Mouse (Mus musculus) hindbrain, embryonic 13.5 days (tissue): ENCODE measurements at regions not wholly inside any gene's neighbourhood (a gene's known extent, or its start where the extent isn't known, plus 50 kb on each side); places are given as distances from the start of the nearest gene placed in this dataset.

Experiments
- ATAC-seq: fragments of 200-750 bp; cut with Nextera tagmentation; 2 replicates; pipeline ENCODE4 v1.8.0; 2017; ENCODE audit warnings: moderate TSS enrichment; ENCODE audit not compliant: low FRiP score
- H3K27ac ChIP-seq: fragments of 300-500 bp; sonication (generic); 2 replicates; pipeline ENCODE4 v1.5.1; 2015; ENCODE audit warnings: inconsistent platforms, mild to moderate bottlenecking, moderate library complexity
- H3K27me3 ChIP-seq: fragments of 300-500 bp; sonication (generic); 2 replicates; pipeline ENCODE4 v1.6.1; 2015; ENCODE audit warnings: mild to moderate bottlenecking, inconsistent platforms
- H3K36me3 ChIP-seq: fragments of 300-500 bp; sonication (generic); 2 replicates; pipeline ENCODE4 v1.6.1; 2015; ENCODE audit warnings: mild to moderate bottlenecking, inconsistent platforms
- H3K4me1 ChIP-seq: fragments of 300-500 bp; sonication (generic); replicated peaks from 2 replicates; pipeline ENCODE4 v1.6.1; 2015; ENCODE audit warnings: inconsistent platforms
- H3K4me2 ChIP-seq: fragments of 300-500 bp; sonication (generic); 2 replicates; pipeline ENCODE4 v1.6.1; 2015; ENCODE audit warnings: inconsistent platforms, mild to moderate bottlenecking, moderate library complexity
- H3K4me3 ChIP-seq: fragments of 300-500 bp; sonication (generic); 2 replicates; pipeline ENCODE4 v1.5.1; 2015; ENCODE audit warnings: mild to moderate bottlenecking, inconsistent platforms
- H3K9ac ChIP-seq: fragments of 300-500 bp; sonication (generic); 2 replicates; pipeline ENCODE4 v1.6.1; 2015; ENCODE audit warnings: mild to moderate bottlenecking, inconsistent platforms
- H3K9me3 ChIP-seq: fragments of 300-500 bp; sonication (generic); 2 replicates; pipeline ENCODE4 v1.6.1; 2016; ENCODE audit warnings: inconsistent platforms
- WGBS: fragments of 180-500 bp; shearing (Covaris S2); methylation state at CpG from one replicate; pipeline ENCODE4 v1.1.7; 2015; 5-methylcytosine and 5-hydroxymethylcytosine counted together

DNA sequence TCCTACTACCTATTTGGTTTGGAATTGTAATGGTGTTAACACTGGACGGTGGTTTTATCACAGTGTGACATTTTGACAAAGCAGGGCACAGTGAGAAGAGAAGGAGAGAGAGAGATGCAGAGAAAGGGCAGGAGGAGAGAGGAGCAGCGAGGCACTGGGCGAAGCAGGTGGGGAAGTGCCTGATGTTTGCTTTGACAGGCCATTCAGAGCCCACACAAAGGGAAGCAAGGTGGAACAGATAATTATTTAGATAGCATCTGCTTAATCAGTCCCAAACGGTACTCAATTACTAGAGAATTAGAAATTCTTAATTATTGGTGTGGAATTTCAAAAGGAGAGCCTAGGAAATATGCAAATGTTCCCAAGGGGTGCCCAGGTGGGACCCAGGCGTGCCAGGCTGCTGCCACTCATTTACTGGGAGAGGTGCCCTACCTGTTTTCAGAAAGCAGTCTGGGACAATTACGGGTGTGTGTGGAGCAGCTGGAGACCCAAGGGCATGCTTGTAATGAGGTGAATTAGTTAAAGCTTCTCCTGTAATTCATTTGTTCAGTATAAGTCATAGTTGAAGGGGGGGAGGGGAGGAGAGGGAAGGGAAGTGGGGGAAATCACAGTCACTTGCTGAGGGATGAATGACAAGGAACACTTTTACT lies 86.9 kb downstream of the Thnsl2 start:
- Histone ChIP-seq H3K4me3 (no peak overlapping the region), H3K27me3 (no peaks in the 10 kb centered on the region), H3K4me1 (peaks cover 12% of the 10 kb centered on the region; the same call in 1 of the 2 replicates), H3K36me3 (no peaks in the 10 kb centered on the region), H3K9me3 (no peaks in the 10 kb centered on the region), H3K9ac (no peak overlapping the region), H3K4me2 (no peak overlapping the region), H3K27ac (peak overlapping the region; percentile 40; the same call in 1 of the 2 replicates)
- peak; percentile 85 for ATAC-seq
- WGBS = 34% methylated on average over 6 of the region's 6 CpGs

DNA sequence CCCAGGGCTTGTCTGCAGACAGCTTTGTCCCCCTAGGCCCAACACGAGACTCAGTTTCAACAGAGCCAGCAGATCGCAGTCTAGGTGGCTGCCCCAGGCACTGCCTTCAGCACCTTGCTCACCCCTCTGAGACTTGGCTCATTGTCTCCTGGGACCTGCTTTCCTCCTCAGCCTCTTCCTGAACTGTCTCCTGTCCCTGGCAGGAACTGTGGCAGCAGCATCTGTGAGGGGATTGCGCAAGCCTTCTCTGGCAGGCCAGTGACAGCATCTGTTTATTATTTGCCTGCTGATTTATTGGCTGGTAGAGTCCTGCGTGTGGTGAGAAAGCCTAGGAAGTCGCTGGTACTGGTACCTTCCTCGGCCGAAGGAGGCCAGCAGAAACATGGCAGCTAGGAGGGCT lies 84.1 kb downstream of the Thnsl2 start:
- ATAC-seq = no peak
- WGBS = 74% methylated on average over 7 of the region's 7 CpGs
- Histone ChIP-seq H3K9ac (no peak overlapping the region), H3K9me3 (no peaks in the 10 kb centered on the region), H3K27ac (no peak overlapping the region), H3K4me1 (peaks cover 12% of the 10 kb centered on the region; the same call in 1 of the 2 replicates), H3K36me3 (no peaks in the 10 kb centered on the region), H3K27me3 (no peaks in the 10 kb centered on the region), H3K4me2 (no peak overlapping the region), H3K4me3 (no peak overlapping the region)

DNA sequence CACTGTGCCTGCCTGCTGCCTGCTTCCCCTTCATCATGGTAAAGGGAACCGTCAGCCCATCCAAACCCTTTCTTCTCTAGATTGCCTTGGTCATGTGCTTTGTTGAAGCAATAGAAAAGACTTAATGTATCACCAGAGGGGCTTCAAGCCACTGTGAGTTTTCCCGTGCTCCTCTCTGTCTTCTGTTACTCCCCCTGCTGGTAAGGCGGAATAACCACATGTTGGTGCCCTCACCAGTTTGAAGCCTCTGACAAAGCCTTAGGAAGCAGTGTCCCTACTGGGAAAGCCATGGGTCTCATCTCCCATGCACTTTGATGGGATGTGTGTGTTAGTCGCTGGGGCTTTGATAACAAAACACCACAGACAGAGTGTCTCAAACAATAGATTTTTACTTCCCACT lies 81.3 kb downstream of the Thnsl2 start:
- H3K4me2 ChIP-seq = no peak overlapping the region
- H3K9me3 ChIP-seq = no peaks in the 10 kb centered on the region
- H3K4me3 ChIP-seq = no peak overlapping the region
- no peak overlapping the region for H3K9ac ChIP-seq
- no peaks in the 10 kb centered on the region for H3K27me3 ChIP-seq
- H3K36me3 ChIP-seq = no peaks in the 10 kb centered on the region
- no peak for ATAC-seq
- 0 out of 2 replicates have a peak, but pooled peaks cover 4% of the 10 kb centered on the region for H3K4me1 ChIP-seq
- WGBS = 73% methylated on average over 4 of the region's 4 CpGs
- no peak overlapping the region for H3K27ac ChIP-seq

DNA sequence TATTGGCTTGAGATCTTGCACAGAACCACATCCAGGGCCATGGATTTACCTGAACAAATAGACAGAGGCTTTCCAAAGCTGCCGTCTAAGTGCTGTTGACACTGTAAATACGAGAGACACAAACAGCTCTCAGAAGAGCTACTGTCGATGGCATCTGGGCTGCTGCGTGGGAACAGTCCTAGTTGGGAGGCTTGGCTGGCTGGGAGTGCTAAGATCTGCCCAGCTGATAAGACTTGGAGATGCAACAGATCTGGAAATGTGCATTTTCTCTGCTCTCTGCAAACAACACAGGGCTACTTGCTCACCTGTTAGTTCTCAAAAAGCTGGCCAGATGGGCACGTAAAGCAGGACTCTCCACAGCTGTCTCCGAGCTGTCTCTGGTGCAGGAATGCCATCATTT lies 78.8 kb downstream of the Thnsl2 start:
- no peak overlapping the region for H3K4me3 ChIP-seq
- WGBS = 77% methylated on average over 6 of the region's 6 CpGs
- no peaks in the 10 kb centered on the region for H3K4me1 ChIP-seq
- H3K36me3 ChIP-seq = no peaks in the 10 kb centered on the region
- no peak overlapping the region for H3K4me2 ChIP-seq
- H3K9ac ChIP-seq = no peak overlapping the region
- H3K27ac ChIP-seq = no peak overlapping the region
- no peak for ATAC-seq
- H3K9me3 ChIP-seq = no peaks in the 10 kb centered on the region
- H3K27me3 ChIP-seq = no peaks in the 10 kb centered on the region

DNA sequence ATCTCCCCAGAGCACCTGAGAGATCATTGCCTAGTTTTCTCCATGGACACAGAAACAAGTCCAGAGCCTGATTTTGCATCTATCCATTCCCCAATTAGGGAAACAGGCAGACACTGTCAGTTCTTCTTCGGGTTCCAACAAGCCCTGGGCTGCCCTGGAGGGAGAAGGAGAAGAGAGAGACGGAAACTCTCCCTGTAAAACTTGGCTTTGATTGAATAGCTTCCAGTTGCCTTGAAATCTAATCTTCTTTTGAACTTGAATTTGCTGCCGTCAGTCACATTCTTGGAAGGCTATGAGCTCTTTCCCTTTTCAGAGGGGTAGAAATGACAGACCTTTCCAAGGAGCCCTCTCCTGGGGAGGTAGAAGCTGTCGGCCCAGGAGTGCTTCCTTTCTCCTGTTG lies 75.0 kb downstream of the Thnsl2 start:
- H3K4me1 ChIP-seq = 0 out of 2 replicates have a peak, but pooled peaks cover under 1% of the 10 kb centered on the region
- H3K9ac ChIP-seq = no peak overlapping the region
- no peak for ATAC-seq
- H3K27ac ChIP-seq = no peak overlapping the region
- H3K27me3 ChIP-seq = no peaks in the 10 kb centered on the region
- H3K9me3 ChIP-seq = no peaks in the 10 kb centered on the region
- H3K36me3 ChIP-seq = no peaks in the 10 kb centered on the region
- H3K4me3 ChIP-seq = no peak overlapping the region
- WGBS = 67% methylated on average over 4 of the region's 4 CpGs
- no peak overlapping the region for H3K4me2 ChIP-seq

DNA sequence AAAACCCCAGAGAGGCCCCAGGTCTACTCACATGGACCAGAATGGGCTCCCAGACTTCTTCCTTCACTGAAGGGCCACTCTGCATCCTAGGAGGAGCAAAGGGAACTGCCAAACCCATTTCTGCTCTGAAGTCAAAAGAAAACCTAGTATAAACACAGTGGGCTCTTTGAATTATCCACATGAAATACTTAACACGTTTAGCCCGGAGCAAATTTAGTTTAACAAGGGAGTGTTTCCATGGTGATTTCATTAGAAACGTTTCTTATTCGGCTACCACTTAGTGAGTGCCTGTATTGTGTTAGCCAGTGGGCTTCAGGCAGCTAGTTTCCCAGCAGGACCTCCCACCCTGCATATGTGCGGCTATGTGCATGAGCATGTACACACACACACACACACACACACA lies 69.4 kb downstream of the Thnsl2 start:
- Histone ChIP-seq H3K36me3 (no peaks in the 10 kb centered on the region), H3K27ac (0 out of 2 replicates have a peak overlapping the region, but pooled peaks have one; percentile 12), H3K4me1 (peaks cover 9% of the 10 kb centered on the region; the same call in 1 of the 2 replicates), H3K9me3 (no peaks in the 10 kb centered on the region), H3K4me3 (no peak overlapping the region), H3K4me2 (no peak overlapping the region), H3K27me3 (no peaks in the 10 kb centered on the region), H3K9ac (no peak overlapping the region)
- WGBS = 13% methylated on average over 5 of the region's 5 CpGs
- ATAC-seq = peak; percentile 75; the same call in 1 of the 2 replicates
